Mouse (Mus musculus) heart, adult 11 months (tissue): ENCODE results near the gene Senp7.
"Not testable (repeated sequence)": the region's sequence is repeated elsewhere in the genome, so short reads cannot be mapped to it uniquely, and the experiment has no call there.

ENCODE experiments used
- DNase-seq: peaks from one replicate; pipeline ENCODE4 v3.0.0; 2022

Senp7 gene

DNA sequence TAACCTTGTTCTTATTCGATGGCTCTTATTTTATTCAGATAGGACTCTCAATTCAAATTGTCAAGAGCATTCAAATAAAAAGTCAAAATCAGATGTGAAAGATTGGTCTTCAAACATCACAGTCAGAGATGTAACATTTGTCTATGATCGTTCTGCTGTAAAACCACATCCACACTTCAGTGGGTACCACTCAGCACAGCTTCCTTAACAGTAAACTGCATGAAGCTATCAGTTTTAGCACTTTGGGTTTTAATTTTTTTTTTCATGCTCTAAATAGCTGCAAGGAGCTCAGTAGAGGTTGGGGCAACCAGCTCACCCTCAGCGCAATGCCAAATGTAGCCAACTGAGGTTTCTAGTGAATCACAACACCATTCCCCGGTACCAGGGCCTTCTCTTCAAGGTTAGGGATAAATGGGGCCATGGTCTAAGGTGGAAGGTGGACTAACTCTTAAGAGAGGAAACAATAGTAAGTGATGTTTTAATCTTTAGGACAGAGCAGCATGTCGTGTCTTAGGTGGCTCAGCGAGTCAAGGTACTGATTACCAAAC, 20.5 kb downstream of the Senp7 start:
- DNase-seq, result peak; percentile 62

DNA sequence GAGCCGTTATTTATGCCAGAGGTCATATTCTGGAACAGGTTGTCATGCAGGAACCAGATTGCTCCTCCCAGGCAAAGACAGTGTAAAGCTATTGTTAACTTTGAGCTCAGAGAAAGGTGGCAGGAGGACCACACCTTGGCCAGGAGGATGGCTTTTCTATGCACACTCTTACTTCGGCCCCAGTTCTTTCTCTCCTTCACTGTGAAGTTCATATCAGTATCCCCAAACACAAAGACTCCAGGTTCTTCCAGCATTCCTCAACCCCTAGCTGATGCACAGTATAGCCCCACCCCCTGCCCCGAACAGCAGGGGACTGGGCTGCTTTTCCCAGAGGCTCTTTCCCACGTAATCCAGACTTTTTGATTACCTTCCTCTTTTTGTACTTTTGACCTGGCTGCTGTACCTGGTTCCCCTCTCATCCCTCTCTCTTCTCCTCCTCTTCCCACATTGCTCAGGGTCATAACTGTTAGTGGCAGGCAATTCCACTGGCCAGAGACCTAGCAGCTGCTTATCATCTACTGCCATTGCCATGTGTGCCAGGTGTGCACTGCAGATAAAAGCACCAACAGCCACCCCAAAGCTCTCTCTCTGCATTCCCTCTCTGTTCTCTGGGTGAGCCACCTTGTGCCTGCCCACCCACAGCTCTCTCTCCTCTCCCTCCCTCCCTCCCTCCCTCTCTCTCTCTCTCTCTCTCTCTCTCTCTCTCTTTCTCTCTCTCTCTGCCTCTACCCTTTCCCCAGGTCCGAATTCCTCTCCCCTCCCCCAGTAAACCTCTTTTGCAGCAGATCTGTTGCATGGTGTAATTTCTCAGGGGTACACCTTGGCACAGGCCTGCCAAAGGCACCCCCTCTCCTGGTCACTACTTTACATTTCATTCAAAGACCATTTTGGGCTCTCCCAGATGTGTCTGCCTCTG, 23.4 kb downstream of the Senp7 start:
- no peak for DNase-seq

DNA sequence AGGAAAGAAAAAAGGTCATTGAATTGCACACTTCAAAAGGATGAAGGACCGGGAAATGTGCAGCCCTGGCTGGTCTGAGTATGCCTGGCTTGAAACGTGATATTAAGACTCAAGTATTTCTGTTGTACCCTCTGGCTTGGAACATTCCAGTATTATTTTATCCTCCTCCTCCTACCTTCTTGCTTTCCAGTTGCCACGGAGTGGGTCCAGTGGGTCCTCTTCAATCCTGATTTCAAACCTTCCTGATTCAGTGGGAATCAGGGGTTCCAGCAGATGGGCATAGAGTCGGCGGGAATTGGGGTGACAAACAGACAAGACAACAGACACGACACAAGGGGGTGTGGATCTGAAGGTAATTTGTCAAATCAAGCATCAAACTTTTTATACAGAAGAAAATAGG, 24.4 kb downstream of the Senp7 start:
- DNase-seq, result peak; percentile 69

DNA sequence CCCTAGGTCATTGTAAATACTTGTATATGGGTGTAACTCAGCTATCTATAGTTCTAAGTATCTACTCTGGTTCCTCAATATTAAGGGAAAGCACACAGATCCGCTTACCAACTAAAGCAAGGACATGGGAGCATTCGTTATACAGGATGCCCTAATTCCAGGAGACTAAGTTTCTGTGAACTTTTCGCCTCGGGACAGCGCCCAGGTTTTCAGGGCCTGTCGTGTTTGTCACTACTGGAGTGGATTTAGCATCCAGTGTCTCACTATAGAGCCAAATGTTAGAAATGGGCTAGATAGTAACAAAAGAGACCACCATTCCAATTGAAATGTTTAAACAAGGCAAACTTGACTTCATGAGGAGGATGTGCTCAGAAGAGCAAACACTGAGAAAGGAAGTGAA, 25.0 kb downstream of the Senp7 start:
- DNase-seq, result not testable (repeated sequence)

DNA sequence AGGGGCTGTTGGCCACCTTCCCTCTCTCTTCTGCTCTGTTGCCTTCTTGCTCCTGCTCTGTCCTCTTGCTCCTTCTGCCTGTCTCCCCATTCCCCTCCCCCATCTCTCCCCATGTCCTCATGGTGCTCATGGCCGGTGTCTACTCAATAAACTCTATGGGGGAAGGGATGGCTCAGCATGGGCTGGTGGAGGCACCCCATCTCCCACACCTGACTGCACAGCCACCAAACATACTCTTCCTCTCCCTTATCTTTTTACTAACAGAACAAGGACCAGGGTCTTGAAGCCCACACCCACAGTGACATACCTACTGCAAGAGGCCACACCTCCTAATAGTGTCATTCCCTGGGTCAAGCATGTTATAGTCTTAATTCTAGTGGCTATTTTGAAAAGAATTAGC, 26.0 kb downstream of the Senp7 start:
- no peak for DNase-seq

DNA sequence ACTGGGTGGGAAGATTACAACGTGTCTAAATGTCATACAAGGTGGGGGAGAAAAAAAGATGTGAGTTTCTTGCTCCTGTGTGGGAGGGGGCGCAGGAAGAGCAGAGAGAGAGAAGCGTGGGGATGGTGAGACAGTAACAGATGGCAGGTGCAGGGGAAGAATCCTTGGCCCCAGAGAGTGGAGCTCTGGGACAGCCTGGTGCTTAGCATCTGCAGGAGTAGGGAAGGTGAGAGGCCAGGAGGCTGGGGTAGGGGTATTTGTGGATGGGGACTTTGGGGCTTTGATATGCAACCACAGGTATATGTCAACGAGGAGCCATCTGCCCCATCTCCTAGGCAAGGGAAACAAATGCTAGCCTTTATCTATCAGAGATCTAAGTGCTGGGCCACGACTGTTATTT, 26.4 kb downstream of the Senp7 start:
- DNase-seq, result peak; percentile 91

DNA sequence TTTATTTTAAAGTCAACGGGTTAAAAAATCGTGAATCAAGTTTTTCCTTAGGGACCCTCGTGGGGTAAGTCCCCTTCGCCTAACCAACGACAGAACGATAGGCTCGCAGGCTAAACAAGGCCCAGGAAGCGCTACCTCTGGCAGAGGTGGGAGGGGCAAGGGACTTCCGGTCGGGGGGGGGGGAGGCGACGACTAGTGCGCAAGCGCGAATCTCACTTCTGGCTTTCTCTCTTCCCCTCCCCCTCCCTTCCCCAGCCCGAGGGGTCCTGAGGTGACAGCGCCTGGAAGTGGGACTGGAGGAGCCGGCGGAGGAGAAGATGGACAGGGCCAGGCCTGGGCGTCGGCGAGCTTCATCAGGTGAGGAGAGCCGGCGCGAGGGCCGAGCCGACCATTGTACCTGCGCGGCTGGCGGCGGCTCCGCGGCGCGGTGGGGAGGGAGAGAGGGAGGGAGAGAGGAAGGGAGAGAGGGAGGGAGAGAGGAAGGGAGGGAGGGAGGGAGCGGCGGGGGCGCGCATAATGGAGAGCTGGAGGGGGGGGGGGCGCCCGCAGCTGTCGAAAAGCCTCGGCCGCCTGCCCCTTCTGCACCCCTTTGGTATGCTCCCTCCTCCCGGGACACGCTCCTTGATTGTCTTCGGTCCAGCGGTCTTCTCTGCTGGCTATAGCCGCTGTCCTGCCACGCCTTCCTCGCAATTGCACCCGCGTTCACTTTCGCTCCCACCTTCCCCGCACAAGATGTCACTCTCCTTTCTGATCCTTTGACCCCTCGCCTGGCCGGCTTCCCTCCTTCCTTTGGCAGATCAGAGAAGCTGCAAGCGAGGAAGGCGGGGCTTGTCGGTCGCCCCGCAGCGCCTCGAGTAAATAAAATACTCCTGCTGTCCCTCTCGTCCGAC, 27.3 kb downstream of the Senp7 start:
- peak; percentile 99 for DNase-seq

DNA sequence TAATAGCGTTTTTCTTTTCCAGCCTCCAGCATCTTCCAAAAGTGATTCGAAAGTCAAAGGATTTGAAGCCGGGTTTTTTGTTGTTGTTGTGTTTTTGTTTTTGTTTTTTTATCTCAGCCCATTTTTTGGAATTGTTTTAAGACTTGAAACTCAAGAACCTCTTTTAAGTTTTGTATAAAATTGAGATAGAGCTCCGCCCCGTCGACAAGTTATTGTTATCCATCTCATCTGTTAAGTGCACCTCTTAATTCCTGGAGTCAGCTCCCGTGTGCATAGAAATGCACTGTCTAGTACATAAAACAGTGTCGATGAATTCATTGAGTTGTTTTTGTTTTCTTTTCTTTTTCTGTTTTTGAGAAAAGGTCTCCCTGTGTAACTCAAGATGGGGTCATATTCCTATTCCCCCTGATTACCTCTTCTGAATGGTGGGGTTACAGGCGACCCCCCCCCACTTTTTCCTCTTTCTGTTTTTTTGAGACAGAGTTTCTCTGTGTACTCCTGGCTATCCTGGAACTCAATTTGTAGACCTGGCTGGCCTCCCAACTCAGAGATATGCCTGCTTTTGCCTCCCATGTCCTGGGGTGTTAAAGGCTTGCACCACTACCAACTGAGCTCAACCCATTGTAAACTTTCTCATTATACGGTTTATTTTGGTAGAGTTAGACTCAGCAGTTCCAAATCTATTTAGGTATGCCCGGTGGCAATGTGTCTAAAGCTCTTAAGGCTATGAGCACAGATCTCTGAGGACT, 28.2 kb downstream of the Senp7 start:
- DNase-seq, result peak; percentile 90

DNA sequence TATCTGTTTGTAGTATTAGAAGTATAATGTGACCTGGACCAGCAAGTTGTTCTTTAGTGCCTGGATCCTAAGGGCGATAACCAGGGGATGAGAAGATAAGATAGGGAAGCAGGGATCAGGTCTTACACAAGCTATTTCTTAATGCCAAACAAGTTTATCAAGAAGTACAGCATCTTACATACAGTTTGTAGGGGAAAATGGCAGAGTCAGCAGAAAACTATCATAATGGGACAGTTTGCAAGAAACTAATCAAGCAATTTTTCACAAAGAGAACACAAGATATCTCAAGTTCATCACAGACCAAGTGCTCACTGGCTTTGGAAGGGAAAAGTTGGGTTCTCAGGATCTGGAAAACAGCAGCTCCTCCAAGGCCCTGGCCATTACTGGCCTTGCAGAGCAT, 31.3 kb downstream of the Senp7 start:
- no peak for DNase-seq

DNA sequence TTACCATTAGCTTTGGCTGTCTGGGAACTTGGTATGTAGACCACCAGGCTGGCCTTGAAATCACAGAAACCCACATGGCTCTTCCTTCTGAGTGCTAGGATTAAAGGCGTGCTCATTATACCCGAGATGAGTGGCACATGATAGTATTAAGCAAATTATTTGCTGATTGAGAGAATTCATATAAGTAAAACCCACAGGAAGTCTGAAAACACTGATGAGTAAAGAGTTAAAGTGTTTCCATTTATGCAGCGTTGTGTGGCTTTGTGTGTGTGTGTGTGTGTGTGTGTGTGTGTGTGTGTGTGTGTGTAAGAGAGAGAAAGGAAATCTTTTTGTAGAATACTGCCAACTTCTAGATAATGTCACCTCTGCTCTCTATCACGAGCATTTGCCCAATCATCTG, 33.6 kb downstream of the Senp7 start:
- no peak for DNase-seq

DNA sequence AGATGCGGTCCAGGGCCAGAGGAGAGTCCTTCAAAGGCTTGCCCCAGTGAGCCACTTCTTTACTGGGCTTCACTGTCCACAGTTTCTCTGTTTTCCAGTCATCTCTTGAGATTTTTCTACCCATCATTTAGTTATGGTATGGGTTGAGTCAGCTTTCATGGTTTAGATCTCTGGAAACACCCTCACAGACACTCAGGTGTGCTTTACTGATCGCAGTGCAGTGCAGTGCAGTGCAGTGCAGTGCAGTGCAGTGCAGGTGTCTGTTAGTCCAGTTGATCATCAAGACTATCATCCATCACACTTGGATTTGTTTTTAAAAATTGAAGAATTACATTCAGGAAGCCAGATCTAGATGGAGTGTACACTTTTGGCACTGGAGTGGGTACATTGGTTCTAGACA, 38.2 kb downstream of the Senp7 start:
- DNase-seq, result no peak

DNA sequence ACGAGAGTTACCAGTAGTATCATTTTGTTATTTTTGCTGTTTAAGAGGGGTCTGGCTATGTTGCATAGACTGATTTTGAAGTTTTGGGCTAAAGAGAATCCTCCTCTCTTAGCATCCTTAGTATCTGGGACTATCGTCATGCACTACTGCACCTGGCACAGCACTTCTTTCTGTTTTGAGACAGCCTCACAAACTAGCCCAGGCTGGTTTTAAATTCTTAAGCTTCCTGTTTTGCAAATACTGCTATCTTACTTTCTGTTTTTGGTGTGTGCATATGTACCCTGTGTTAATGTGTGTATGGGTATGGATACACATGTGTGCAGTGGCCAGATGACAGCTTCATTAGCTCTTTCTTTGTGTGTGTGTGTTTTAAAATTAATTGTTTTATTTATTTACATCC, 42.2 kb downstream of the Senp7 start:
- DNase-seq, result no peak

DNA sequence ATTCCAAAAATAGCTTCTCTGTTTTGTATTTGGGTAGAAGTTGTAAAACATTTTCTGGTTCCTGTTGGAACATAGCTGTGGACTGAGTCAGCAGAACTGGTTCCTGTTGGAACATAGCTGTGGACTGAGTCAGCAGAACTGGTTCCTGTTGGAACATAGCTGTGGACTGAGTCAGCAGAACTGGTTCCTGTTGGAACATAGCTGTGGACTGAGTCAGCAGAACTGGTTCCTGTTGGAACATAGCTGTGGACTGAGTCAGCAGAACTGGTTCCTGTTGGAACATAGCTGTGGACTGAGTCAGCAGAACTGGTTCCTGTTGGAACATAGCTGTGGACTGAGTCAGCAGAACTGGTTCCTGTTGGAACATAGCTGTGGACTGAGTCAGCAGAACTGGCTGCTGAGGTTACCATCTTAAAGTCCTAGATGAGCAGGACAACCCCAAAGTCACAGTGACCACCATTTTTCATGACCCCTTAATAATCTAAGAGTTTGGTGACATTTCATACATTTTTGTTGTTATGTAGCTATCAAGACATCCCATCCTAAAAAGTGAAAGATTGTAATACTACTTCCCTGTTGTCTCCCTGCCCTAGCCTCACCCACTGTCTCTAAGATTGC, 48.4 kb downstream of the Senp7 start:
- not testable (repeated sequence) for DNase-seq

DNA sequence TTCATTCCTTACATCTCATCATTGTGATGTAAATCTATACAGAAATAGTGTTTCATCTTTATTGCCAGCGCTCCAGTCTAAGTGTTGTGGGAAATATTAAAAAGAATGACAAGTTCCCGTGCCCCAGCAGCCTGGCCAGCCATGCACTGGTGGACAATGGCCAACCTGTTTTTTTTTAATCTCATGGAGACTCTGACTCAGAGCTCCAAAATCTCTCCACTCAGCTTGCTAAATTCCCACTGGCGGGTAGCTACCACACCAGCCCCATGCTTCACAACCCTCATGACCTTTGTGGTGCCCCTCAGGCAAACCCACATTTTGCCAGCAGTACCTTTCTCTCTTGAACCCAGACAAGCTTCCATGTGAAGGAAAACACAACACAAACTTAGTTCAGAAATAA, 67.6 kb downstream of the Senp7 start:
- DNase-seq, result no peak

DNA sequence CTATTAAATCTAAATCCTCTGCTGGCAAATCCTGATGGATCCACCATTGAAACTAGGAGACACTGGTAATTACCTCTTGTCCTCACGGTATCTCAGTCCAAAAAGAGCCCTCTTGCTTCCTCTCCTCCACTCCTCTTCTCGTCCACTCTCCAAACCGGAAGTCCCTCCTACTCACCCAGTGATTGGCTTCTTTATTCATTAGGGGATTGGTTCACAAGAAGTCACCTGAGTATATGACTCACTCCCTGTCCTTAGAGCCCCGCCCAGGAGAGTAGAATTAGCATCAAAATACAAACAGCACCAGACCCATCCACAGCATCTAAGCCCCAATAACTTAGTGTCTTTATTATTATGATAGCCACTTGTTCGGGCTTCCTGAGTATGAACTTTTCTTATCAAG, 68.0 kb downstream of the Senp7 start:
- DNase-seq, result peak; percentile 85

DNA sequence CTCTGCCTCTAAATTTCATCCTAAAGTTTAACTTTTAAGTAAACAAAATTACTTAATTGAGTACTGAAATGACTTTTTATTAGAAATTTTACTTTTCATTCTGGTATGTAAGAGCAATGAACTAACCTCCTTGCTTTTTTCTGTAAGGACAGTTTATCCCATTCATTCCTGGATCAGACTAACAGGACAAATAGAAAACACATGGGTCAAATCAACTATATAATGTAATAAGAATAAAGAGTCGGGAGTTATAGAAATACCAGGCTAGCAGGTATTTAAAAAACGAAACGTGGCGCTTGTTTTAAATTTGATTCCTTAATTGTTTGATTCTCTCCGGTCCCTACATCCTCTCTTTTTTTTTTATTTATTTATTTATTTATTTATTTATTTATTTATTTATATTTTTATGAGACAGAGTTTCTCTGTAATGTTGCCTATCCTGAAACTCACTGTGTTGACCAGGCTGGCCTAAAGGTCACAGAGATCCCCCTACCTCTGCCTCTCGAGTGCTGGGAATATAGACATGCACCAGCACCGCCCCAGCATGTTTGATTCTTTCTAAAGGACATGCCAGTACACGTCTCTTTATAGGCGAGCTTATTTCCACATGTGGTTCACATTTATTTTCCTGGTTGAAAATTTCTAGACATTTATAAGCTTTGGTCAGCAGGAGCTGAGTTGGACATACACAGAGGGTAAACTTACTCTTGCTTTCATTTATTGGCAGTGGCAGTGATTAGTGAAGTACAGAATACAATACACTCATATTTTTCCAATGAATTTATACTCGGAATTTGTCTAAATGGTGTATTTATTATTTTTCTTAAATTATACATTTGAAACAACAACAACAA, 69.4 kb downstream of the Senp7 start:
- DNase-seq, result peak; percentile 28

DNA sequence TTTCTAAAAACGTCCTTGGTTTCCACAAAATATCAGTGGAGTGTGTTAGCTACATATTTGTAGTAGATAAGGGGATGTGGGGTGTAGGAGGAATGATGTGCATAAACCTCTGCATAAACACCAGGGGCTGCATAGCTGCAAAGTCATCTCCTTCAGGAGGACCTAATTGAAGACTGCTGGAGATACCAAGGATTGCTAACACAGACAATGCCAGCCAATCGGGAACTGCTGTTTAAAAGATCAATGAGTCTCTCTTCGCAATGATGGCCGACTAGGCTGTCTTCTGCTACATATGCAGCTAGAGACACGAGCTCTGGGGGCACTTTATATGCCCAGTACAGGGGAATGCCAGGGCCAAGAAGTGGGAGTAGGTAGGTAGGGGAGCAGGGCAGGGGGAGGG, 74.4 kb downstream of the Senp7 start:
- DNase-seq, result peak; percentile 67

DNA sequence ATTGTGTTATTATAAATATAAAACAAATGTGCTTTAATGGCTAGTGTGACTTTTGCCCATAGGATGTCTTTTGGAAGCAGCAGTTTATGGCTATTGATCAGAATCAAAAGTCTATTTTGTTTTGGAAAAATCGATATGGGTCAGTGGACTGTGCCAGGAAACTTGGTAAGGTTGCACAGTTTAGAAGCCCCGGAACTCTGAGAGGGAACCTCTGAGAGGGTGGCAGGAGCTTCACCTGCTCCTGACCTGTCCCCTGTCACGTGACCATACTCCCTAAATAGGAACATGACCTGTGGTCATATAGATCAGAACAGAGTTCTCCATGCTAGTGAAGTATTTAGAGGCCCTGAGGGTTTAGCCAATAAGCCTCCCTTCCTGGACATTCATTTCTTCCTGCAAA, 75.9 kb downstream of the Senp7 start:
- no peak for DNase-seq

DNA sequence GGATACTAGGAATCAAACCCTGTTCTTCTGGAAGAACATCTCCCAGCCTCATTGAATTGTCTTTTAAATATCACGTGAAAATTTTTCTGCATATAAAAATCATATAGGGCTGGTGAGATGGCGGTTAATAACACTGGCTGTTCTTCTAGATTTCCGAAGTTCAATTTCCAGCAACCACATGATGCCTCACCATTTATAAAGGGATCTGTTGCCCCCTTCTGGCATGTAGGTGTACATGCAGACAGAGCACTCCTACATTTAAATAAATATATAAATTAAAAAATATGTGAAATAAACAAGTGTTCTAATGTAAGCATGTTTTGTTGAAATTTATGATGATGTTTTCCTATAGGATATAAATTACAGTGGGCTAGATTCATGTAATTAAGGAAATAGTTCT, 83.5 kb downstream of the Senp7 start:
- DNase-seq, result no peak

DNA sequence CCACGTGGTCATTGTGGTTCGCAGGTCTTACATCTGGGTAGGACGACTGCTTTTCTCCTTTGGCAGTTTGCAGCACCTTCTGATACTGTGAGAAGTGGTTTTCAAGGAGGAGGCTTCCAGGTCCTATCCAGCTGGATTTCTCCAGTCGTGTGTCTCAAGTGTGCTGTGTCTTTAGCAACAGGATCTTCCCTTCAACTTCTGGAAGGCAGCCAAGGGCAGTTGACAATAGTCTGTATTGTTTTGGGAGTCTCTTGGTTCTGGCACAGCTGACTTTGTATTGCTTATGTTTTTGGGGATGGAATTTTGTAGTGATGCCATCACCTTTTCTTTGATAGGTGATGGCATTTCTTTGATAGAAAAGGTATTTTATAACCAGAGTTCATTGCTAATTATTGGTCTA, 86.0 kb downstream of the Senp7 start:
- peak; percentile 89 for DNase-seq

DNA sequence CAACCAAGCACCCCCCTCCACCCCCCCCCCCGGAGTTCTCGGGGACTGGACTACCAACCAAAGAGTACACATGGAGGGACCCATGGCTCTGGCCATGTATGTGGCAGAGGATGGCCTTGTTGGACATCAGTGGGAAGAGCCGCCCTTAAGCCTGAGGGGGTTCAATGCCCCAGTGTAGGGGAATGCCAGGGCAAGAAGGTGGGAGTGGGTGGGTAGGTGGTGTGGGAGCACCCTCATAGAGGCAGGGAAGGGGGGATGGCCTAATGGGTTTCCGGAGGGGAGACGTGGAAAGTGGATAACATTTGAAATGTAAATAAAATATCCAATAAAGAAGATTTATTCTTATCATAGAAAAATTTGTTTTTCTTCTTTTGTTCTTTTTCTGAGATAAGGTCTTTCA, 89.5 kb downstream of the Senp7 start:
- peak; percentile 72 for DNase-seq
